Mouse (Mus musculus) megakaryocyte, embryonic 14.5 days (primary cell): ENCODE data around the gene Abhd5.

ENCODE experiments used
- FLI1 ChIP-seq: IDR thresholded peaks from 2 replicates; pipeline ENCODE4 v1.6.1; 2012; ENCODE audit warnings: low read length, inconsistent platforms, mixed read lengths
- GATA1 ChIP-seq: IDR thresholded peaks from 3 replicates; pipeline ENCODE4 v1.6.1; 2012; ENCODE audit warnings: mixed read lengths, low read length, inconsistent platforms, borderline replicate concordance

GRCm38 (mm10) chr9:122420195-122420756, 68.9 kb downstream of the Abhd5 start:
- TF ChIP-seq GATA1 (no peak), FLI1 (no peak)
